9 mouse cellular contexts compared by ENCODE assay signal in the genomic region with DNA sequence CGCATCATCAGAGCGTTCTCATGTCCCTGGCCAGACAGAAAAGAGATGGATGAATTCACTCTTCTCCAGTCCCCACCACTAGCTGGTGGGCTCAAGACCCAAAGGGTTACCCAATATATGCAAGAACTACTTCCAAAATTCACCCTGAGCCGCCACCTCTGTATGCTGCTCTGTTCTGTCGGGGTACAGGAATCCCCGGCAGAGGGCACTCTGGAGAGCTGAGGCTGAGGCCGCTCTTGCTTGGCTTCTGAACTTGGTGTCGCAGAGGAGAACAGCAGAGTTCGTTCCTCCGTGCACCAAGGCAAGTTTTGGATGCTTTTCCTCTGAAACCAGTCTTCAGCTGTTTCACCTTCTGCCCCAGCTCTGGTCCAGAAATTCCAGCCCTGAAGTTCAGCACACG.
DNase-seq lines count a peak whose midpoint lies in the region; TF ChIP-seq lines count a peak whose summit lies in the region.
"Had no signal": no experiment of that assay in that cellular context is flagged by ENCODE, and none has a peak within 500 bp of the region (broad histone marks: within the 10 kb centered on the region; RNA-seq: fewer than 3 reads in every experiment).

No protein-coding gene starts in this region.

- no peak overlapping the region for H3K4me3 ChIP-seq in layer of hippocampus, adult 2 months
- no peak overlapping the region for H3K4me3 ChIP-seq in ES-Bruce4 (ENCODE audit: low read depth, low read length)
- H3K4me3 ChIP-seq: megakaryocyte, embryonic 14.5 days had no signal

- no peak overlapping the region for H3K9ac ChIP-seq in ES-Bruce4 (ENCODE audit: low read depth, poor library complexity, severe bottlenecking)

- no peaks in the 10 kb centered on the region for H3K9me3 ChIP-seq in ES-Bruce4 (replicated peaks; ENCODE audit: control insufficient read depth, insufficient read depth, low read length, poor library complexity, severe bottlenecking)

- no peak for TF ChIP-seq EP300 in ES-Bruce4 (IDR thresholded peaks at IDR 0.05; ENCODE audit: insufficient read depth, low read depth, low read length)

- H3K27me3 ChIP-seq in ES-Bruce4 (ENCODE audit: control insufficient read depth, insufficient read depth, low read length, poor library complexity, severe bottlenecking): no peaks in the 10 kb centered on the region

- TF ChIP-seq POLR2A in ES-Bruce4 (IDR thresholded peaks at IDR 0.05; ENCODE audit: insufficient read depth, low read length): no peak

- no peaks in the 10 kb centered on the region for H3K36me3 ChIP-seq in ES-Bruce4 (ENCODE audit: control insufficient read depth, insufficient read depth, low read length, poor library complexity, severe bottlenecking)

- H3K4me1 ChIP-seq in ES-Bruce4 (ENCODE audit: control insufficient read depth, insufficient read depth, low read length): no peaks in the 10 kb centered on the region
- H3K4me1 ChIP-seq: megakaryocyte, embryonic 14.5 days had no signal

- DNase-seq in layer of hippocampus, adult 2 months (ENCODE audit: low spot score in 2 of 2): peak in 1 of 2 experiments; percentile 40
- no peak for DNase-seq in layer of hippocampus, adult 9-11 months
- peak; percentile 72 for DNase-seq in adrenal gland, postnatal 10 days
- DNase-seq in kidney, postnatal 4 days: peak; percentile 67 to 72
- peak; percentile 76 for DNase-seq in testis, postnatal 10 days (ENCODE audit: low spot score)
- DNase-seq in yolk sac, embryonic 10.5 days (ENCODE audit: low spot score): no peak
- no peak for DNase-seq in neural tube, embryonic 10.5 days (ENCODE audit: extremely low spot score, low spot score)

- no peak overlapping the region for H3K27ac ChIP-seq in layer of hippocampus, adult 2 months
- H3K27ac ChIP-seq in ES-Bruce4 (ENCODE audit: insufficient read depth, low read length): no peak overlapping the region

- TF ChIP-seq CTCF in layer of hippocampus, adult 2 months (conservative IDR thresholded peaks at IDR 0.05): peak; percentile 77
- TF ChIP-seq CTCF in ES-Bruce4 (IDR thresholded peaks at IDR 0.05; ENCODE audit: low read depth, low read length): peak; percentile 52

Comparison
In these comparisons a context has a peak if more than half of its experiments do, and no peak if none do; other contexts are left out.
1. DNase-seq: peak in adrenal gland, postnatal 10 days (single experiment), kidney, postnatal 4 days (2 of 2) and testis, postnatal 10 days (single experiment); none in layer of hippocampus, adult 9-11 months (single experiment), yolk sac, embryonic 10.5 days (single experiment) and neural tube, embryonic 10.5 days (single experiment).